Mouse (Mus musculus) neural tube, embryonic 12.5 days (tissue): ENCODE data around the gene Trabd2b. TPM values are rescaled to one million over a fixed set of nuclear protein-coding genes. Genes with fewer than 3 reads are reported as not detected.
A peak's percentile ranks its signal among the peaks of the same experiment; 100 is the strongest.

Experiments
- ATAC-seq: fragments of 200-750 bp; cut with Nextera tagmentation; 2 replicates; pipeline ENCODE4 v1.8.0; 2017; ENCODE audit warnings: low read depth, mild to moderate bottlenecking, moderate TSS enrichment, moderate library complexity; ENCODE audit not compliant: low FRiP score
- H3K27ac ChIP-seq: fragments of 300-500 bp; sonication (generic); 2 replicates; pipeline ENCODE4 v1.5.1; 2016
- H3K27me3 ChIP-seq: fragments of 300-500 bp; sonication (generic); replicated peaks from 2 replicates; pipeline ENCODE4 v1.6.1; 2016; ENCODE audit warnings: mild to moderate bottlenecking
- H3K36me3 ChIP-seq: fragments of 300-500 bp; sonication (generic); 2 replicates; pipeline ENCODE4 v1.6.1; 2016; ENCODE audit warnings: mild to moderate bottlenecking
- H3K4me1 ChIP-seq: fragments of 300-500 bp; sonication (generic); 2 replicates; pipeline ENCODE4 v1.6.1; 2016
- H3K4me2 ChIP-seq: fragments of 300-500 bp; sonication (generic); replicated peaks from 2 replicates; pipeline ENCODE4 v1.6.1; 2016; ENCODE audit warnings: mild to moderate bottlenecking
- H3K4me3 ChIP-seq: fragments of 300-500 bp; sonication (generic); 2 replicates; pipeline ENCODE4 v1.5.1; 2016
- H3K9ac ChIP-seq: fragments of 300-500 bp; sonication (generic); 2 replicates; pipeline ENCODE4 v1.6.1; 2016; ENCODE audit warnings: mild to moderate bottlenecking
- H3K9me3 ChIP-seq: fragments of 300-500 bp; sonication (generic); 2 replicates; pipeline ENCODE4 v1.6.1; 2016; ENCODE audit warnings: mild to moderate bottlenecking
- WGBS: fragments of 180-500 bp; shearing (Covaris S2); methylation state at CpG from one replicate; pipeline ENCODE4 v1.1.7; 2016; 5-methylcytosine and 5-hydroxymethylcytosine counted together
- polyA plus RNA-seq: library from polyadenylated mRNA; unstranded; fragments of >200 nt; fragmentation: Nextera tagmentation; extraction: Ambion mirVana; gene quantifications from 2 replicates; pipeline ENCODE4 v1.2.1, GENCODE M21; 2016

The Trabd2b gene
- polyA plus RNA-seq, 1 experiment from 2014 or later, result 1.6 TPM

- Histone ChIP-seq H3K9me3 (no peaks in the 10 kb centered on the region), H3K4me1 (no peaks in the 10 kb centered on the region), H3K4me3 (no peak overlapping the region), H3K4me2 (no peak overlapping the region), H3K36me3 (no peaks in the 10 kb centered on the region), H3K27me3 (no peaks in the 10 kb centered on the region), H3K9ac (no peak overlapping the region), H3K27ac (no peak overlapping the region)
- no peak for ATAC-seq
- 87% methylated on average over 2 of the region's 2 CpGs for WGBS
These were observed 201.3 kb downstream of the Trabd2b start for GRCm38 (mm10) chr4:114607873-114608272.

- H3K36me3 ChIP-seq, result no peaks in the 10 kb centered on the region
- no peak for ATAC-seq
- no peaks in the 10 kb centered on the region for H3K27me3 ChIP-seq
- H3K4me3 ChIP-seq, result no peak overlapping the region
- H3K4me2 ChIP-seq, result no peak overlapping the region
- H3K9me3 ChIP-seq, result no peaks in the 10 kb centered on the region
- WGBS, result 79% methylated on average over 4 of the region's 4 CpGs
- H3K9ac ChIP-seq, result no peak overlapping the region
- H3K4me1 ChIP-seq, result no peaks in the 10 kb centered on the region
- H3K27ac ChIP-seq, result no peak overlapping the region
These were observed 202.8 kb downstream of the Trabd2b start for GRCm38 (mm10) chr4:114609297-114609696.

- no peak overlapping the region for H3K27ac ChIP-seq
- no peaks in the 10 kb centered on the region for H3K27me3 ChIP-seq
- H3K4me1 ChIP-seq, result no peaks in the 10 kb centered on the region
- no peaks in the 10 kb centered on the region for H3K9me3 ChIP-seq
- no peak for ATAC-seq
- WGBS, result 84% methylated on average over 8 of the region's 8 CpGs
- H3K4me2 ChIP-seq, result no peak overlapping the region
- H3K9ac ChIP-seq, result no peak overlapping the region
- no peaks in the 10 kb centered on the region for H3K36me3 ChIP-seq
- H3K4me3 ChIP-seq, result no peak overlapping the region
These were observed 204.8 kb downstream of the Trabd2b start for GRCm38 (mm10) chr4:114611166-114611929.

GRCm38 (mm10) chr4:114612032-114612431 is 205.5 kb downstream of the Trabd2b start:
- no peak overlapping the region for H3K27ac ChIP-seq
- no peaks in the 10 kb centered on the region for H3K27me3 ChIP-seq
- H3K9me3 ChIP-seq, result no peaks in the 10 kb centered on the region
- no peak for ATAC-seq
- WGBS, result 83% methylated on average over 5 of the region's 5 CpGs
- H3K4me1 ChIP-seq, result no peaks in the 10 kb centered on the region
- H3K4me2 ChIP-seq, result no peak overlapping the region
- H3K4me3 ChIP-seq, result no peak overlapping the region
- H3K36me3 ChIP-seq, result no peaks in the 10 kb centered on the region
- no peak overlapping the region for H3K9ac ChIP-seq

GRCm38 (mm10) chr4:114612827-114613226 is 206.3 kb downstream of the Trabd2b start:
- Histone ChIP-seq H3K9ac (no peak overlapping the region), H3K27me3 (no peaks in the 10 kb centered on the region), H3K4me1 (no peaks in the 10 kb centered on the region), H3K36me3 (no peaks in the 10 kb centered on the region), H3K27ac (no peak overlapping the region), H3K4me3 (no peak overlapping the region), H3K4me2 (no peak overlapping the region), H3K9me3 (no peaks in the 10 kb centered on the region)
- no peak for ATAC-seq
- WGBS, result 93% methylated on average over 4 of the region's 4 CpGs

- H3K9me3 ChIP-seq, result no peaks in the 10 kb centered on the region
- H3K4me2 ChIP-seq, result no peak overlapping the region
- H3K36me3 ChIP-seq, result no peaks in the 10 kb centered on the region
- WGBS, result 70% methylated on average over 1 of the region's 1 CpGs
- H3K27ac ChIP-seq, result no peak overlapping the region
- no peak overlapping the region for H3K4me3 ChIP-seq
- no peak overlapping the region for H3K9ac ChIP-seq
- no peak for ATAC-seq
- H3K4me1 ChIP-seq, result no peaks in the 10 kb centered on the region
- H3K27me3 ChIP-seq, result no peaks in the 10 kb centered on the region
These were observed 207.6 kb downstream of the Trabd2b start for GRCm38 (mm10) chr4:114614086-114614485.

- Histone ChIP-seq H3K9ac (no peak overlapping the region), H3K36me3 (no peaks in the 10 kb centered on the region), H3K27ac (no peak overlapping the region), H3K4me1 (no peaks in the 10 kb centered on the region), H3K9me3 (no peaks in the 10 kb centered on the region), H3K27me3 (no peaks in the 10 kb centered on the region), H3K4me2 (no peak overlapping the region), H3K4me3 (no peak overlapping the region)
- WGBS, result 95% methylated on average over 4 of the region's 4 CpGs
- ATAC-seq, result no peak
These were observed 209.2 kb downstream of the Trabd2b start for GRCm38 (mm10) chr4:114615765-114616164.

- Histone ChIP-seq H3K9ac (no peak overlapping the region), H3K4me1 (peaks cover 20% of the 10 kb centered on the region), H3K9me3 (no peaks in the 10 kb centered on the region), H3K27ac (no peak overlapping the region), H3K27me3 (no peaks in the 10 kb centered on the region; the same call in 1 of the 2 replicates), H3K4me3 (no peak overlapping the region), H3K4me2 (no peak overlapping the region), H3K36me3 (no peaks in the 10 kb centered on the region)
- WGBS, result 71% methylated on average over 5 of the region's 5 CpGs
- ATAC-seq, result no peak
These were observed 216.4 kb downstream of the Trabd2b start for GRCm38 (mm10) chr4:114622929-114623328.

- no peak for ATAC-seq
- H3K4me3 ChIP-seq, result no peak overlapping the region
- 26% methylated on average over 3 of the region's 3 CpGs for whole genome bisulfite sequencing
- no peaks in the 10 kb centered on the region for H3K36me3 ChIP-seq
- H3K27me3 ChIP-seq, result no peaks in the 10 kb centered on the region; the same call in 1 of the 2 replicates
- no peak overlapping the region for H3K9ac ChIP-seq
- no peak overlapping the region for H3K27ac ChIP-seq
- H3K4me1 ChIP-seq, result peaks cover 20% of the 10 kb centered on the region
- H3K9me3 ChIP-seq, result no peaks in the 10 kb centered on the region
- H3K4me2 ChIP-seq, result no peak overlapping the region
These were observed 217.8 kb downstream of the Trabd2b start for GRCm38 (mm10) chr4:114624114-114624910.

GRCm38 (mm10) chr4:114625357-114625756 is 218.8 kb downstream of the Trabd2b start:
- peak; percentile 62; the same call in 1 of the 2 replicates for ATAC-seq
- Histone ChIP-seq H3K9me3 (no peaks in the 10 kb centered on the region), H3K4me2 (0 out of 2 replicates have a peak overlapping the region, but pooled peaks have one; percentile 12), H3K27me3 (no peaks in the 10 kb centered on the region; the same call in 1 of the 2 replicates), H3K27ac (no peak overlapping the region), H3K4me3 (no peak overlapping the region), H3K4me1 (peaks cover 20% of the 10 kb centered on the region), H3K9ac (no peak overlapping the region), H3K36me3 (no peaks in the 10 kb centered on the region)
- 3% methylated on average over 4 of the region's 4 CpGs for WGBS

- Histone ChIP-seq H3K4me1 (peaks cover 20% of the 10 kb centered on the region), H3K27ac (no peak overlapping the region), H3K9ac (no peak overlapping the region), H3K4me3 (no peak overlapping the region), H3K36me3 (no peaks in the 10 kb centered on the region), H3K27me3 (no peaks in the 10 kb centered on the region; the same call in 1 of the 2 replicates), H3K9me3 (no peaks in the 10 kb centered on the region), H3K4me2 (no peak overlapping the region)
- 89% methylated on average over 3 of the region's 3 CpGs for WGBS
- ATAC-seq, result no peak
These were observed 219.4 kb downstream of the Trabd2b start for GRCm38 (mm10) chr4:114625920-114626319.

GRCm38 (mm10) chr4:114627674-114628293 is 221.3 kb downstream of the Trabd2b start:
- WGBS, result 62% methylated on average over 7 of the region's 7 CpGs
- Histone ChIP-seq H3K27ac (no peak overlapping the region), H3K4me3 (no peak overlapping the region), H3K4me2 (no peak overlapping the region), H3K4me1 (peaks cover 20% of the 10 kb centered on the region), H3K36me3 (no peaks in the 10 kb centered on the region), H3K9me3 (no peaks in the 10 kb centered on the region), H3K9ac (no peak overlapping the region), H3K27me3 (no peaks in the 10 kb centered on the region; the same call in 1 of the 2 replicates)
- no peak for ATAC-seq
